Mouse (Mus musculus): ENCODE results near the gene Hspb2.

The Hspb2 gene

DNA sequence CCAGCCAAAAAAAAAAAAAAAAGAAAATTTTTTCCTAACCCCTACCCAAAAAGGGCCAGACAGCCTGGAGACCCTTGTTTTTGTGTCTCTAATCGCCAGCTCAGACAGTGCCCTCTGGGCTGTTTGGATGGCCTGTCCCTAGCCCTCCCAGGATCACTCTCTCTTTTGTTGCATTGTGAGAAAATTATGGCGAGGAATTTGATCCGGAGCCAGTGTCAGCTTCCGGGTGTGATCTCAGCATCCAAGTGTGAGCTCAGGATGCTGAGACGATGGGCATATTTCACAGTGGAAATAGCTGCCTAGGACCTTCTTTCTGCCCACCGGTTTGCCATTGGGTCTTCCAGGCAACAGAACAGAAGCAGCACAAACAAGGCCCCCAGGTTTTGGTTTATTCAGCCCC is 1.4 kb downstream of the Hspb2 start:
- DNase-seq (ENCODE audit: low spot score in 2 of 2) = no peak

DNA sequence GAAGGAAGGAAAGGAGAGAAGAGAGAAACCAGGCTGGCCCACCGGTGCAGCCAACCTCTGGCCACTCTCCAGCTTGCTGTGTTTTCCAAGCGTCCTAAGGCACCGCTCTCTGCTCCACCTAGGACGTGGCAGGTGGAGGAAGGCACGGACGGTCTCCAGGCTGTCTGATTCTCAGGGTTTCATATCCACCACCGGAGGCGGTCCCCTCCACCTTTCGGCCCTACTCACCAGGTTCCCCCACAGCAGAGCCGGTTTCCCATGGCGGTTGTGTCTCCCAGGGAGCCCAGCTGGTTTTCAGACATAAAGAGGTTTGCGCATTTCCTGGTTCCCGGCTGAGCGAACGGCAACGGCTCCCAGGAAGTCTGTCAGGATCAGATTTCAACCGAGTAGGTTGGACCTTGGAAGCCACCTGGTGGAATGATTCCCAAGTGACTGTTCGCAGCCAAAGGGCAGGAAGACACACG is 5.9 kb downstream of the Hspb2 start, which contains the start of gene 2310030G06Rik:
2310030G06Rik (minus strand) TSS at position 323 of the 464 bp plus-strand sequence.
- no peak for DNase-seq (ENCODE audit: low spot score in 2 of 2)

GRCm38 (mm10) chr9:50745806-50746205 is 6.3 kb downstream of the Hspb2 start:
- no peak for DNase-seq (ENCODE audit: low spot score in 2 of 2)

GRCm38 (mm10) chr9:50742744-50743143 is 9.4 kb downstream of the Hspb2 start:
- DNase-seq (ENCODE audit: low spot score in 2 of 2) = no peak

GRCm38 (mm10) chr9:50742261-50742660 is 9.9 kb downstream of the Hspb2 start:
- DNase-seq (ENCODE audit: low spot score in 2 of 2) = no peak

DNA sequence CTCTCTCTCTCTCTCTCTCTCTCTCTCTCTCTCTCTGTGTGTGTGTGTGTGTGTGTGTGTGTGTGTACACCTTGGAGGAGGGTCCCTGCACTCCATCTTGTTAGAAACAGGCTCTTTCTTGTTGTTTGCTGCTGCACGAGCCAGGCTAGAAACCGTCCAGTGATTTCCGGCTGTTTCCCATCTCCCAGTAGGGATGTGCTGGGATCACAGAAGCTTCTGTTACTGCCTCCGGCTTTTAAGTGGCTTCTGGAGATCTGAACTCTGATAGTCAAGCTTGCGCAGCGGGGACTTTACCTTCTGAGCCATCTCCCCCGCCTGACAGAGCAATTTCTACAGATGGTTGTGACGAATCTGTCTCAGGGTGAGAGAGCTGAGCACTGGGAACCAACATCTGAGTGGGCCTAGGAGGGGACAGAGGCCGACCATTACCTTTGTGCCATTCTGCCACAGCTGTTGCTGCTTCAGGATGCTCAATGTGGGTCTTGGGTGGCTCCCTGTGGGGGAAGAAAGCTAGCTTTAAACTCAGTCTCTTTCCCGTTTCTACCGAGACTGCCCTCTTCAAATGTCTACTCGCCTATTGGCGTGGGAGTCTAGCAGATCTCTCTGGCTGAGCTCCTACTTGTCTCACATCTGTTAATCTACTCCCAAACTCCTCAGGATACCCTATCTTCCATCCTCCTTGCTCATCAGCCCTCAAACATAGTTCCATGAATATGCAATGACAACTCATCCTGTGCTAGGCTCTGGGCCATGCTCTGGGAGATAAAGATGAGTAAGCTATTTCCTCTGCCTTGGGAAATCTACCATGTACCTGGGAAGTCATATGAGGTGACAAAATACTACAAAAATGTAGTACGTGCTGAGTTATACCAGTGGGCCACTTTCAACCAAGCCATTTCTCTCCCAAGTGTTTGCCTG is 11.0 kb downstream of the Hspb2 start:
- no peak for DNase-seq (ENCODE audit: low spot score in 2 of 2)

DNA sequence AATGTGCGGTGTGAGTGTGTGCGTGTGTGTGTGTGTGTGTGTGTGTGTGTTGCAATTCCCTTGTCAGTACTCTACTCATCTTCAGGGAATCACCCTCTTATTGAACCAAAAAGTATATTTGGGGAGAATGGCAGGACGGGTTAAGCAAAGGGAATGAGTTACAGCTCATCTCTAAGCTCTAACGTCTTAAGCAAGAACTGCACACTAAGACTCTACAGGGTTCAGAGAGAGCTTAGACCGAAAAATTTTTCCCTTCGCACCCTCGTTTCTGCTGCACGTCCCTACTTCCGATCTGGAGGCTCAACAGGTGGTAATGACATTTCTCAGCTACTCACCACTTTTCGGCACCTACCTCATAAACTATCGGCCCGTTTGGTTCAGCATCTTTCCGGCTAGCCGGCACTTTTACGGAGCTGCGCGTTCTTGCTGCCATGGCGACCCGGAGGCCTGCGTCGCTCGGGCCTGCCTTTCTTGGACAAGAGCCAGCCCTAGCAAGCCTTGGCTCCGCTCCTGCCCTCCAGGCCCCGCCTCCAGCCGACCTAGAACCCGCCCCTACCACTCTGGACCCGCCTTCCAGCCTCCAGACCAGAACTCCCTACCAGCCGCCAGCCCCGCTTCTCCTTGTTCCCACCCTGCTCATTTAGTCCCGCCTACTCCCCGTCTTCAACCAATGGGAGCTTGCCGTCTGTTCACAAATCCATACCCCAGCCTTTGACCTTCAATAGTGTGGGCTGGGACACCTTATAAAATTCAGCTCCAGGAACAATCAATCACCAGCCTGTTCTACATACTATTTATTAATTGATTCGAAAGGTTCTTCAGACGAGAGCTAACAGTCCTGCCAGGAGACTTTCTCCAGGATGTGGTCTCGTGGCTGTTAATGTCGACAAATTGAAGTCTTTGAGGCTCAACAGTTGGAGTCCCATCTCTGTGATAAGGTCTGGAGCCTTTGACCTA is 13.0 kb downstream of the Hspb2 start, which contains the start of gene Dixdc1:
Dixdc1 (minus strand) TSS at position 604 of the 957 bp plus-strand sequence.
- peak; percentile 79 for DNase-seq (ENCODE audit: low spot score in 2 of 2)

GRCm38 (mm10) chr9:50734989-50735388 is 17.2 kb downstream of the Hspb2 start:
- DNase-seq (ENCODE audit: low spot score in 2 of 2) = peak in 1 of 2 experiments; percentile 8

- DNase-seq (ENCODE audit: low spot score in 2 of 2) = no peak
Observed at GRCm38 (mm10) chr9:50732560-50732959, 19.6 kb downstream of the Hspb2 start.

- DNase-seq (ENCODE audit: low spot score in 2 of 2) = no peak
Observed at GRCm38 (mm10) chr9:50729600-50729999, 22.6 kb downstream of the Hspb2 start.

- peak; percentile 14 to 25 for DNase-seq (ENCODE audit: low spot score in 2 of 2)
Observed at GRCm38 (mm10) chr9:50727925-50728651, 24.1 kb downstream of the Hspb2 start.

DNA sequence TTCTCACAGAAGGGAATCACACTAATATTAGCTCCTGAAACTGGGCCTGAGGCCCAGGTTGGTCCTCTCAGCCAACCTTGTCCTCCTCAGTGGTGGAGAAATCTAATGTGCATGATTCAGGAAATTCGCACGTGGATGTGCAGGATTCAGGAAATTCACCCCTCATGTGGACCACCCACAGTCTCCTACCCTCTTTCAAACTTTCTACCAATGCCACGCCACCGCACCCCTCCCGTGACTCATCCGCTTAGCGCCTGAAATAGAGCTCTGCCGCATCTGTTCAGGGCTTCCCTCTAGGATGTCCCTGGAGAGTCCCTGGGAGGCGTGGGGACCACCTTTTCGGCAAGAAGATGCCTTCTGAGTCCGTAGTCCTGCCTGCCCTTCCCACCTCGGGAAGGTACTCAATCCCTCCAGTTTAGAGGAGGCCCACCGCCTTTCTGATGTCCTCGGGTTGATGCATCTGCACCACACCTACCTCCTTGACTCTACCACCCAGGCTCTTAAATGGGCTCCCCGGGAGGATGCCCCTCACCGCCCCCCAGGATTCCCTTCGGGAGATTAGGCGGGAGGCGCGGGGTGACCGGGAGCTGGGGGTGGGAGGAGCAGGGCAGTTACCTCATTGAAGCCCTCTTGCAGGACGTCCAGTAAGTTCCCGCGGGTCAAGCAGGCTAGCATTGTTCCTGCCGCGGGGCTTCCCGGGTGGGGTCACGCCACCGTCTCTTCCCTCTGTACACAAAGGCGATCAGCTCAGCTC is 24.8 kb downstream of the Hspb2 start:
- no peak for DNase-seq (ENCODE audit: low spot score in 2 of 2)

- no peak for DNase-seq (ENCODE audit: low spot score in 2 of 2)
Observed at GRCm38 (mm10) chr9:50725921-50726590, 26.1 kb downstream of the Hspb2 start.

- DNase-seq (ENCODE audit: low spot score in 2 of 2) = no peak
Observed at GRCm38 (mm10) chr9:50724661-50725330, 27.4 kb downstream of the Hspb2 start.

GRCm38 (mm10) chr9:50724147-50724546 is 28.0 kb downstream of the Hspb2 start:
- DNase-seq (ENCODE audit: low spot score in 2 of 2) = no peak

DNA sequence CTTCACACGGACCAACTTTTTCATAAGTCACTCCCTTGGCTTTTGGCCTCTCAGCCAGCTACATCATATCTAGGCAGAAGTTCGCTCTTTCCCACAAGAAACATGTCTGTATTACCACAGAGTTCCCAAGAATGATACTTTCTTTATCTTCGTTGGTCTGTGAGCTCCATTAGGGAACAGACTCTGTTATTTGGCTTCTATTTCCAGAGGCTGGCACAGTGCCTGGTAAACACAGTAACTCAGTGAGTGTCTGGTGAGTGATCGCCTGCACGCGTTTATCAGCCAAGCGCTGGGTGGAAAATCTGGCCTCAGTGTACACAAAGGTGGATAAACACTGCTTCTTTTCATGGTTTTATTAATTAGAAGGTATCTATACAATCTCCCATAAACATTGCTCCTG is 28.7 kb downstream of the Hspb2 start:
- DNase-seq (ENCODE audit: low spot score in 2 of 2) = no peak

DNA sequence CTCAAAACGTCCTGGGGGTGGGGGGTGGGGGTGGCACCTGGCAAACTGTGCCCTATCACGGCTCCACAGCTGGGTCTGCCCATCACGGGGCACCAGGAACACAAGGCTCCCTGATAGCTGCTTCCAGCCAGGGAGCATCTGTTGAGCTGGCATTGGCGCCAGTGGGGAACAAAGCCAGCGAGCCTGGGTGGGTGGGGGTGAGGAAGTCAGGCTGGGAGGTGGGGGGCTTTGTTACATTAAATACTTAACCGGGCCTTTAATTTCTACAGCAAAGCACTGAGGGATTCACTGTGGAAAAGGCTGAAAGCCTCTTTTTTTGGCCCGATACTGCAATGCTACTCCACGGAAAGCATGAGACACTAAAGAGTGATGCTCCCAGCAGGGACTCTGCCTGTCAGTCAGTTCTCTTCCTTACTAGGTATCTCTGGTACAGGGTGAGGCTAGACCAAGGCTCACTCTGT is 29.7 kb downstream of the Hspb2 start:
- DNase-seq (ENCODE audit: low spot score in 2 of 2) = no peak

DNA sequence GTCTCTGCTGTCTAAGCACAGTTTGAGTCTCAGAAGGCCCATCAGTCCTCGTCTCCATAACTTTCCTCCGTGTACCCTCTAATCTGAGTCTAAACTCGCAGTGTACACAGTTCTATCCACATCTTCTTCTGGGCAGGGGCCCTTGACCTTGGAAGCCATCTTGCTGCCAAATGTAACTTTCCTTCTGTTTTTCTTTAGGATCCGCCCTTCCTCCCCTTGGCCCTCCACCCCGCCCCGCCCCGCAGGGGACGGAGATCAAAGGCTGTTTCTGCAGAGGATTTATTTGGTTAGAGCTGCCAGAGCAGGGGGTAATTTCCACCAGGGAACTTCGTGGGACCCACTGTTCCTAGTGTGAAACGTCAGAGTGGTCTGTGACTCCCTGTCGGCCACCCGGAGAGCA is 31.1 kb downstream of the Hspb2 start:
- DNase-seq (ENCODE audit: low spot score in 2 of 2) = no peak

- no peak for DNase-seq (ENCODE audit: low spot score in 2 of 2)
Observed at GRCm38 (mm10) chr9:50718878-50719277, 33.3 kb downstream of the Hspb2 start.
